Mouse (Mus musculus) cerebellum, postnatal 10 days (tissue): ENCODE data around the gene Adam23.
A peak's percentile ranks its signal among the peaks of the same experiment; 100 is the strongest.

Experiments
- DNase-seq, 2 experiments: peaks; one replicate each; pipeline ENCODE4 v3.0.0; 2021; ENCODE audit warnings: mixed read lengths in 2 of 2

Adam23 gene

DNA sequence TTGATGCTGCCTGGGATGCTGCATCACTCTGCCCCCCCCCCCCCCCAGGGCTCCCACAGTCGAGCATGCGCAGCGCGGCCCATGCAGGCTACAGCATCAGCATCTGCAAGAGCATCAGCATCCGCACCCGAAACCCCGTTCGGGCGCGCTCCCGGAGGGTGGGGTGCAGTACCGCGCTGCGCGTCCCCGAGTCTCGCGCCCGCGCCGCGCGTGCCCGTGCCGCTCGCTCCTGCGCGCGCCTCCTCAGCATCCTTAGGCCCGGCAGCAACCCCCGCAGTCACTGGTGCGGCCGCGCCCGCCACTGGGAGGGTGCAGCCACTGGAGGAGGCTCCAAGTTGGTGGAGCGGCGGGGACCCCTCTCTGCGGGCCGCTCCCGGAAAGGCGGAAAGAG lies at the start of gene Adam23:
Gene Adam23, plus strand, starts transcription at position 236 of the 391 bp plus-strand sequence.
- DNase-seq: peak; percentile 87 to 88

GRCm38 (mm10) chr1:63401130-63401529 lies 44.6 kb upstream of the Adam23 start:
- peak; percentile 76 to 85 for DNase-seq

DNA sequence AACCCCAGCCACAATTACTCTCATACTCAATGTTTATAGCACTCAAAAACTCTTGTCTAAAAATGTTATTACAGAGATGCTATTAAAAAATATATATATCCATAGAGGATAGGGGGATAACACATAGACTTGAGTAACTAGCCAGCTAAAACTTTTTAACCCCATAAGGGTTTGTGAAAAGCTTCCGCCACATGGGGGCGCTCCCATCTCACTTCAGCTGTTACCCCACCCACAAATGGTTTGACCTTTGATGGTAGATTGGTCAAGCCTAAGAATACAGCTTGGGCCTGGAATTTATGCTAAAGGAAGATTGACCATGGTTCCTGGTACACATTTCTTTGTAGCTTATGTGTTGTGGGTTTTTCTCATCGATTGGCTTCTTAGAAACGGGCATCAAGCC lies 42.1 kb upstream of the Adam23 start:
- DNase-seq: peak; percentile 52 to 61

- DNase-seq: no peak
These were observed 37.3 kb upstream of the Adam23 start for GRCm38 (mm10) chr1:63408344-63408743.

- DNase-seq: no peak
These were observed 27.2 kb upstream of the Adam23 start for GRCm38 (mm10) chr1:63418491-63418890.

DNA sequence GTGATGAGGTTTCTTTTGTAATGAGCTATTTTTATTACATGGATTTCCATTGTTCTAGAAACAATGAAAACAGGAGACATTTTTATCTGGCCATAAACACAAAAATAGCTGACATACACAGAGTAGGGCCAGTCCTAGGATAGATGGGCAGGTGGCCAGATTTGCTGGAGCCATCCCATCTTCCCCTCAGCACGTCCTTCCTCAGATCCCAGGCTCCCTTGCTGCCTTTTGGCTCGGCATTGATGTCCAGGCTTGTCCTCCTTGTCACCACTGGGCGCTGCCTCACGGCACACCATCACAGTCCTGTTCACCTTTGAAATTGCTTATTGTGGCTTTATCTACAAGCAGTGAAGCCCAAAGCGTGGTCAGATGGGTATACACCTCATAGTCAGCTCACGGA lies 15.0 kb upstream of the Adam23 start:
- DNase-seq: peak; percentile 77 to 84

DNA sequence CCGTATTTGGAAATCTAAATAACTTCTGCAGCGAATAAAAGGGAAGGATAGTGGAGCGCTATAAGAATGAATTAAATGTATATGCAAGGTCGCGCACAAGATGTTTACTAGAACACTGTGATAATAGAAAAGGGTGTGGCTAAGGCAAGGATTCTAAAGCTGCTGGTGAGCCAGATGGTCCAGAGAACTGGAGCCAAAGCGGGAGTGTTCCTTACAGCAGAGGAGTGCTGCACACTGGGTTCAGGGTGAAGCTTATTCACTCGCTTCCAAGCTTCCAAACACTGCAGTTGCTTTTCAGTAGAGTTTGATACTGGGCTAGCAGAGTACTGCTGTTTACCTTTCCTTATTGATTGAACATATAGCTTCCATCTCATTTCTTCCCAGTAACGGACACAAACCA lies 14.5 kb upstream of the Adam23 start:
- peak; percentile 49 to 68 for DNase-seq

GRCm38 (mm10) chr1:63431842-63432241 lies 13.8 kb upstream of the Adam23 start:
- no peak for DNase-seq

GRCm38 (mm10) chr1:63434052-63434451 lies 11.6 kb upstream of the Adam23 start:
- no peak for DNase-seq

DNA sequence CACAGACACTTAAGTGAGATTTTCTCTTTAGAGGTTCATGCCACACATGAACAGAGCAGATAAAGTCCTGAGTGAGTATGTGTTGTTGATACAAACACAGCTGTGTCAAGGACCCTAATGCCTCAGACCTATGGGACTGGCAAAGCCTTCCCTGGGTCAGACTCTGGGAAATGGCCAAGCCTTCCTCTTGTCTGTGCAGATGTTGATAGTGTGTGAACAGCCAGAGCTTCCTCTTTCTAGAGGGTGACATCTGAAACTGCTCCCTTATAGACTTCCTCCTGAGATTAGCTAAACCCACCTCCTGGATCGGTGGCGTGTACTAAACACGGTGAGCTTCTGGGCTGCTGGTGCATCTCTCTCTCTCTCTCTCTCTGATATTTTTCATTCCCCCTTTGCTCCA lies 8.2 kb upstream of the Adam23 start:
- DNase-seq: no peak

DNA sequence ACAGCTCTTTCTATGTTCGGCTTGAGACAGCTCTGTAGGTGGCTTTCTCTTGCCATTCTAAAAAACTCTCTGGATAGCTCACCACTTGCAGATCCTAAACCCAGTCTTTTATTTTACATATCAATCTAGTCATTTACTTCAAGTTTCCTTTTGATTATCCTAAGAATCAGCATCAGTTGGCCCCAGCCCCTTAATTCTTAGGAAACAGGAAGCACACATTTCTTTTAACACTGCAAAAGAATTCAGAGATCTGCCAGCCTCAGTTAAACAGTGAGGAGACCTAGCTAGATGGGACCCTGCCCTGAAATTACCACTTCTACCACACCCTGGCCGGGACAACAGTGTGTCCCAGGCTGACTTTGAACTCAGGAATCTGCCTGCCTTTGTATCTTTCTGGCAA lies 3.5 kb upstream of the Adam23 start:
- DNase-seq: no peak

GRCm38 (mm10) chr1:63442616-63443015 lies 3.1 kb upstream of the Adam23 start:
- no peak for DNase-seq

DNA sequence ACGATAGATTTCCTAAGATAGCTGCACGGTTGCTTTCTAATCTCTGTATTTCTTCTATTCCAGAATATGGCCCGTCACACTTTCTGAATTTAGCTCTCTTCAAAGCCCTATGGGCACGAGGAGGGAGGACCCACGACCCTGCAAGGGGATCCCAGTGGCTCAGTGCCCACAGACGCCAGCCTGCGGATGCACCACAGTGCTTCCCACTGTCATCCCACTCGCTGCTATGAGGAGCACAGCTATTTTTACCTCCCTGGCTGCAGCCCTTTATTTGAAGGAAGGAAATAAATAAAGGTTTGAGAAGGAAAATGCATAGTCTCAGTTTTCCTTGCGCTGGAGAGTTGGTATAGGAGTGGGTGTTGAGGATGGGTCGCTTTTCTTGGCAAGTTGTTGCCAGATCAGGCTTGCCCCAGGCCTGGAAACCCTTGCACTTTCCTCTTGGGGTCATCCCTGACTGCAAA lies 512 bp upstream of the Adam23 start:
- DNase-seq: peak; percentile 48 to 55

DNA sequence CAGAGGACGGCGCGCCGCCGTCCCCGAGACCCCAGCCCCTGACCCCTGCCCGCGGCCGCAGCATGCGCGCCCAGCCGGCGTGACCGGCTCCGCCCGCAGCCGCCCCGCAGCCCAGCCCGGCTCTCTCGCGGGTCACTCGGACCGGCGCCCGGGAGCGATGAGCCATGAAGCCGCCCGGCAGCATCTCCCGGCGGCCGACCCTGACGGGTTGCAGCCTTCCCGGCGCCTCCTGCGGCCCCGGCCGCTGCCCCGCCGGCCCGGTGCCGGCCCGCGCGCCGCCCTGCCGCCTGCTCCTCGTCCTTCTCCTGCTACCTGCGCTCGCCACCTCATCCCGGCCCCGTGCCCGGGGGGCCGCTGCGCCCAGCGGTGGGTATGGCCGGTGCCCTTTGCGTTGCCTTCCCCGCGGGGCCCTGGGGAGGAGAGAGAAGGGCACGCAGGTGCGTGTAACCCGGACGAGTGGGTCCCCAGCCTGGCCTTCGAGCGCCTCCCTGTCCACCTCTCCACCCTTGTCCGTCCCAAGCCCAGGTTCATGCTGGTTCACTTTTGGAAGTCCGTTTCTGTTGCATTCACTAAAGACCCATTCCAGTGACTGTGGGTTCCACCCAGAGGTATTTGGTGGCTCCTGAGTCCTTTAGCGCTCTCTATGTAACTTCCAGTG lies 485 bp downstream of the Adam23 start:
- DNase-seq: peak; percentile 62 to 76

DNA sequence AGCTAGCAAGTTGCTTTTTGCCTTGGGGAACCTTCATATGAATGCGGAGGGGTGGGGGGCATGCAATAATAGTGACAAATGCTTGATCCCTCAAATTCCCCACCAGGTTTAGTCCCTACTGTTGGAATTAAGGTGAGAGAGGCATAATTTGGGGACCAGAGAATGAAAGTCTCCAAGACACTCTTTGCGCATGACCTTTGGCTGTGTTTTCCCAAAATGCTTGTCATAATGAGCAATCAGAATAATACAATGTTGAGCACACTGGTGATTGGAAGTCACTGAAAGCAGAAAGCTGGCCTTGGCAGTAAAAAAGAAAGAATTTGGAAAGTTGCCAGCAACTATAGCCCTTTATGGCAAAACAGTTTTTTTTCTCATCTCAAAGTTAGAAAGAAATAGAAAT lies 1.0 kb downstream of the Adam23 start:
- peak in 1 of 2 experiments; percentile 23 for DNase-seq

GRCm38 (mm10) chr1:63450091-63450490 lies 4.4 kb downstream of the Adam23 start:
- DNase-seq: no peak

- DNase-seq: no peak
These were observed 7.7 kb downstream of the Adam23 start for GRCm38 (mm10) chr1:63453332-63453887.

- peak; percentile 77 to 82 for DNase-seq
These were observed 12.3 kb downstream of the Adam23 start for GRCm38 (mm10) chr1:63457801-63458519.

DNA sequence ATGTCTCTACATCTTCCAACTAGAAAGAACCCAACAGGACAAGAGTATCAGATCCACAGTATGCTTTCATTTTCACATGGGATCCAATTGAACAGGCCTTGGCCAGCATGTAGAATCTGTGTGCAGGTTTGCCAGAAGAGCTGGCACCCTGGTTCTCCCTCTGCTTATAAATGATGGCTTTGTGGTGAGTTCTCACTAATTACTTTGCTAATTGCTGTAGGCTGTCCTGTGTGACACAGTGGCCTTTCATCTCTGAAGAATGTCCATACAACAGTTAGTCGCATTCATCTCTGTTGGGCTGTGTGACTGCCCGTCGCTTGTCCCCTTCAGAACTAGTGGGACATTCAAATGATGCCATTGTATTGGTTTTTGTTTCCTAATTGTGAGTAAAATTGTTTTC lies 13.5 kb downstream of the Adam23 start:
- DNase-seq: peak; percentile 24

- no peak for DNase-seq
These were observed 14.2 kb downstream of the Adam23 start for GRCm38 (mm10) chr1:63459926-63460325.

- DNase-seq: no peak
These were observed 18.8 kb downstream of the Adam23 start for GRCm38 (mm10) chr1:63464441-63464840.

DNA sequence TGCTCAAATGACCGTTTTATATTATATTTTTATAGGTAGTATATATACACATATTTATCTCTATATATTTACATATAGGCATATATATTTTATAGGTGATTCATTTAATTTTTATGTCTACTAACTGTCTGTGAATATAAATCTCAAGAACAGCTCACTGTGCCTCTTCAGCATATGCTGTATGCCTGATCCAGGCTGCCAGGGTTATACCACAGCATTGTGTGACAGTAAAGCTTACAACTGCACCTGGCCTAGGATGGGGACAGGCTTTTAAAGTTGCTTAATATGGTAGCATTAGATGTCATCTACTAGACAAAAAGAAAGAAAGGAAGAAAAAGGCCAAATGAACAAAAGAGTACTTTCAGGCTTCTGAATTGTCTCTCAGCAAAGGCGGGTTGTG lies 27.6 kb downstream of the Adam23 start:
- DNase-seq: no peak

- no peak for DNase-seq
These were observed 28.0 kb downstream of the Adam23 start for GRCm38 (mm10) chr1:63473696-63474095.

GRCm38 (mm10) chr1:63478946-63479345 lies 33.3 kb downstream of the Adam23 start:
- peak; percentile 41 to 51 for DNase-seq
